Mouse (Mus musculus) urinary bladder, postnatal 36 days (tissue): ENCODE measurements around the gene Fndc8.
"Not testable (repeated sequence)": the region's sequence is repeated elsewhere in the genome, so short reads cannot be mapped to it uniquely, and the experiment has no call there.

ENCODE experiments used
- DNase-seq, 2 experiments: peaks; one replicate each; pipeline ENCODE4 v3.0.0; 2022; ENCODE audit warnings: low spot score in 2 of 2, mixed read lengths in 1 of 2

Fndc8 gene

DNA sequence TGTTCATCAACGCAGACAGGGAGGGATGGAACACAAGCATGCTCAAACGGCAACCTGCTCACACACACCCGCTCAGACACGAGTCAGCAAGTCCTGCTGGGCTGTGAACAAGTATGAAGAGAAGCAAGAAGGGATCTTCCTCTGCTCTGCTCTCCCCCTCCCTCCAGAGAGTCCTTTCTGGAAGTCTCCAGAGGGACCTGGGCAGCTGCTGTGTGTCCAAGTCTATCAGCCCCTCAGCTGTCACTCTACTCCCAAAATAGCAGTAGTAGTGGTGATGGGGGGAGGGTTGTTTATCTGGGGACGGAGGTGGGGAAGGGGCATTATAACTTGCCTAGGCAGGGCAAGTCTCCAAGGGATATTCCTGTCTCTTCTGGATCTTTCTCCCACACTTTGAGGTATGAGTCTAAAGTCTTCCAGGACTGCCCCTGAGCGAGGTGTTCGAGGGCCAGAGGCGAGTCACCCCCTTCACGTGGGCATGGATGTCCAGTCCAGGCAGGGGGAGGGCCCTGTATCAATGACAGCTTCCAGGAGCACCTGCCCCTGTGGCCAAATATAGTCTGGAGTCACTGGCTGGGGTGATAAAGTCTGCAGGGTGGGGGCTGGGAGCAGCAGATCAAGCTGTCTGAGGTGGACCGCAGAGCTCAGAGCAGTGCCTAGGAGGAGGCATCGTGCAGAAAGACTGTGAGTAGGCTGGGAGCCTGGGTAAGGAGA is 18.9 kb downstream of the Fndc8 start:
- no peak for DNase-seq

DNA sequence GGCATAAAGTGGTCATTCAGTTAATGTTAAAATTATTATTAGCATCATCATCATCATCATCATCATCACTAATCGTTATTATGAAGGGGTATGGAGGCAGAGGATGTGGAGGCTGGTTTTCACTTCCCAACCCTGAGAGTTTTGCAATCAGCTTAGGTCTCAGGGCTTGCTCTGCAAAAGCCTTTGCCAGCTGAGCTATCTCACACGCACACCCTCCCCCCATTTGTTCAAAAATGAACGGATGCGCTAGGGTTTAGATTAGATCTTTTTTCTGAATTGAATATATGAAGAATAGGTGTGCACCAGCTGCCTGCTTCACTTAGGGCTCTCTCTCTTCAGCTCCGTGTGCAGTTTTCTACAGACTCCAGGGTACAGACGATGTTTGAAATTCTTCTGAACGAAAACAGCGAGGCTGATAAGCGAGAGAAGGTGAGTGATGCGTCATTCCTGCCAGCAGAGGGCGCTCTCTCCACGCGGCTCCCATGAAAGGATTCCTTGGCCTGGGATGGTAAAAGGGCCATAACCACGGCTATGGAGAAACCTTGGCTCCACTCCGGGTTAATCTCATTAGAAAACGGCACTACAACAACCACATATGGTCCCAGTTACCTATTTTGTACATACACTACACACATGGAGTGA is 22.9 kb downstream of the Fndc8 start:
- DNase-seq = peak; percentile 50 to 75

DNA sequence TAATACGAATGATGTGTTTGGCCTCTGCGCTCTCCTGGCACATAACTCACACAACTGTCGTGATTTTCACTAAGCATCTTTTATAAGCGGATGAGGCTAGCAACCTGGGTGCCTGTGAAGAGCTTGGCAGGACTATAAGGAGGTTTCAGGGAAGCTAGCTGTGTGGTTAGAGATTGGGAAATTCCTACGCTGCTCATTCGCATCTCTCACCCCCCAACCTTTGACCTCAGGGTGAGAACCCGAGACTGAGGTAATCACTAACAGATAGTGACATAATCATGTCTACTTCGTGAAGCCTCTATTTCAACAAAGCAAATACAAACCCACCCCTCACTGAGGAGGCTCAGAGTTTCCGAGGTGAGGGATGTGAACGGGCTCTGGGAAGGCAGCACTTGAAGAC is 28.8 kb downstream of the Fndc8 start:
- DNase-seq = no peak

DNA sequence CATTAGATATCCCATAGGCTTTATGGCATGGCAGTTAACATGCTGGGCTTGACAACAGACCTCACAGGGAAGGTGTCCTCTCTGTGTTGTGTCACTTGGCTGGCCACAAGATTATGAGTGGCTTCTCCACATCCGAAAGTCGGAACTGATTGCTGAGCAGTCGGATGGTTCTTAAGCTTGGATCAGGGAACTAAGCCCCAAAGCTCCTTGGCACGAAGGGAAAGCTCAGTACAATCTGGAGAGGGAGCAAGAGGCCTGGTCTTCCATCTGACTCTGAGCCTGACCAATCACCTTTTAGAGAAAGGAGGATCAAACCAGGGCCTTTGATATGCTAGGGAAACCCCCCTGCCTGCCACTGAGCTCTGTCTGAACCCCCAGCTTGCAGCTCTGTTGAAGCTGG is 29.8 kb downstream of the Fndc8 start:
- DNase-seq = no peak

DNA sequence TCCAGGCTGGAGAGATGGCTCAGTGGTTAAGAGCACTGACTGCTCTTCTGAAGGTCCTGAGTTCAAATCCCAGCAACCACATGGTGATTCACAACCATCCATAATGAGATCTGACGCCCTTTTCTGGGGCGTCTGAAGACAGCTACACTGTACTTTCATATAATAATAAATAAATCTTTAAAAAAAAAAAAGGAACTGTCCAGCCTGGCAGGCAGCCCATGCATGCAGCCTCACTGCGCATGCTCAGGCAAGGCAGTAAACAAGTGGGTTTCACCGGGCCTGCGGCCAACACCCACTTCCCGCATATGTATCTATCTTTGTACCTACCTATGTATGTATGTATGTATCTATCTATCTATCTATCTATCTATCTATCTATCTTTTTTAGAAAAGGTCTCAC is 32.0 kb downstream of the Fndc8 start:
- not testable (repeated sequence) for DNase-seq

DNA sequence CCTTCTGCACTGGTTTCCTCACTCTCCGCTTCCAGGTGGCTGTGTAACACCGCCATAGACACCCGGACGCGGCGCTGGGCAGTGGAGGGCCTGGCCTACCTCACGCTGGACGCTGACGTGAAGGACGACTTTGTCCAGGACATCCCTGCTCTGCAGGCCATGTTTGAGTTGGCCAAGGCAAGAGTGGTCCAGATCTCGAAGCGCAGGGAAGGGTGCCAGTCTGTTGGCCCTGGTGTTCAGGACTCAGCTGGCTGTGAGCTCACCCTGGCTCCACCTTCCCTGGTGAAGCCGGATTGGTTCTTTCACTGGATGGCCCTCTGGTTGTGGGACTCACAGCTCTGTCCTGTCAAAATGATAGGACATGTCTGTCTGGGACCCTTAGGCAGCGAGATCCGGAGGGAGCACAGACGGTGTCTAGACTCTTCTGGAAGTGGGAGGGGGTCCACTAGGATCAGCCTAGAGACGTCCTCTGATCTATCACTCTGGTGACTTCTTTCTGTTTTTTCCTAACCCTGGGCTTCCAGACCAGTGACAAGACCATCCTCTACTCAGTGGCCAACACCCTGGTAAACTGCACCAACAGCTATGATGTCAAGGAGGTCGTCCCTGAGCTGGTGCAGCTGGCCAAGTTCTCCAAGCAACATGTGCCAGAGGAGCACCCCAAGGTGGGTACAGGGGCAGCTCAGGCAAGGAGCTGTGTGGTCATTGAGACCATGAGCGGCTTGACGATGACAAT is 37.1 kb downstream of the Fndc8 start:
- no peak for DNase-seq

DNA sequence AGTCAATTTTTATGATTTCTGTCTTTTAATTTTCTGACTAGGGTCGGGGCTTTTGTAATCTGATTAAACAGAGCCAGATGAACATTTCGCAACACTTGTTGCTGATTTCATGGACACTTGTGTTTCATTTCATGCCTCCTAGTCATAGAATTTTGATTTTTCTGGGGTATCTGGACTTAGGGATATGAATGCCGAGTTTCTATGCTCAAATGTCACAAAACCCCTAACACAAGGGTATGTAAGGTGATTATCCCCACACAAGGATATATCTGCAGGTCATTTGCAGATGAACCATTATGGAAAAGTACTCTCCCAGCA is 37.7 kb downstream of the Fndc8 start:
- DNase-seq = no peak

DNA sequence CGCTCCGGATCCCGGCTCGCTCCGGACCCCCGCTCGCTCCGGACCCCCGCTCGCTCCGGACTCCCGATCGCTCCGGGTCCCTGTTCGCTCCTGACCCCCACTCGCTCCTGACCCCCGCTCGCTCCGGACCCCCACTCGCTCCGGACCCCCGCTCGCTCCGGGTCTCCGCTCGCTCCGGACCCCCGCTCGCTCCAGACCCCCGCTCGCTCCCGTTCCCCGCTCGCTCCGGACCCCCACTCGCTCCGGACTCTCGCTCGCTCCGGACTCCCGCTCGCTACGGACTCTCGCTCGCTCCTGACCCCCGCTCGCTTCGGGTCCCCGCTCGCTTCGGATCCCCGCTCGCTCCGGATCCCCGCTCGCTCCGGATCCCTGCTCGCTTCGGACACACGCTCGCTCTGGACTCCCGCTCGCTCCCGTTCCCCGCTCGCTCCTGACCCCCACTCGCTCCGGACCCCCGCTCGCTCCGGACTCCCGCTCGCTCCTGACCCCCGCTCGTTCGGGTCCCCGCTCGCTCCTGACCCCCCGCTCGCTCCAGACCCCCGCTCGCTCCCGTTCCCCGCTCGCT is 38.5 kb downstream of the Fndc8 start:
- not testable (repeated sequence) for DNase-seq

DNA sequence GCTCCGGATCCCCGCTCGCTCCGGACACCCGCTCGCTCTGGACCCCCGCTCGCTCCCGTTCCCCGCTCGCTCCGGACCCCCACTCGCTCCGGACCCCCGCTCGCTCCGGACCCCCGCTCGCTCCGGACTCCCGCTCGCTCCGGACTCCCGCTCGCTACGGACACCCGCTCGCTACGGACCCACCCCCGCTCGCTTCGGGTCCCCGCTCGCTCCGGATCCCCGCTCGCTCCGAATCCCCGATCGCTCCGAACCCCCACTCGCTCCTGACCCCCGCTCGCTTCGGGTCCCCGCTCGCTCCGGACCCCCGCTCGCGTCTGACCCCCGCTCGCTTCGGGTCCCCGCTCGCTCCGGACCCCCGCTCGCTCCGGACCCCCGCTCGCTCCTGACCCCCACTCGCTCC is 39.2 kb downstream of the Fndc8 start:
- not testable (repeated sequence) for DNase-seq

DNA sequence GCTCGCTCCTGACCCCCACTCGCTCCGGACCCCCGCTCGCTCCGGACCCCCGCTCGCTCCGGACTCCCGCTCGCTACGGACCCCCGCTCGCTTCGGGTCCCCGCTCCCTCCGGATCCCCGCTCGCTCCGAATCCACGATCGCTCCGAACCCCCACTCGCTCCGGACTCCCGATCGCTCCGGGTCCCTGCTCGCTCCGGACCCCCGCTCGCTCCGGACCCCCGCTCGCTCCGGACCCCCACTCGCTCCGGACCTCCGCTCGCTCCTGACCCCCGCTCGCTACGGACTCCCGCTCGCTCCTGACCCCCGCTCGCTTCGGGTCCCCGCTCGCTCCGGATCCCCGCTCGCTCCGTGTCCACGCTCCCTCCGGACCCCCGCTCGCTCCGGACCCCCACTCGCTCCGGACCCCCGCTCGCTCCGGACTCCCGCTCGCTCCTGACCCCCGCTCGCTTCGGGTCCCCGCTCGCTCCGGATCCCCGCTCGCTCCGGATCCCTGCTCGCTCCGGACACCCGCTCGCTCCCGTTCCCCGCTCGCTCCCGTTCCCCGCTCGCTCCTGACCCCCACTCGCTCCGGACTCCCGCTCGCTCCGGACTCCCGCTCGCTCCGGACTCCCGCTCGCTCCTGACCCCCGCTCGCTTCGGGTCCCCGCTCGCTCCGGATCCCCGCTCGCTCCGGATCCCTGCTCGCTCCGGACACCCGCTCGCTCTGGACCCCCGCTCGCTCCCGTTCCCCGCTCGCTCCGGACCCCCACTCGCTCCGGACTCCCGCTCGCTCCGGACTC is 39.9 kb downstream of the Fndc8 start:
- DNase-seq = not testable (repeated sequence)

DNA sequence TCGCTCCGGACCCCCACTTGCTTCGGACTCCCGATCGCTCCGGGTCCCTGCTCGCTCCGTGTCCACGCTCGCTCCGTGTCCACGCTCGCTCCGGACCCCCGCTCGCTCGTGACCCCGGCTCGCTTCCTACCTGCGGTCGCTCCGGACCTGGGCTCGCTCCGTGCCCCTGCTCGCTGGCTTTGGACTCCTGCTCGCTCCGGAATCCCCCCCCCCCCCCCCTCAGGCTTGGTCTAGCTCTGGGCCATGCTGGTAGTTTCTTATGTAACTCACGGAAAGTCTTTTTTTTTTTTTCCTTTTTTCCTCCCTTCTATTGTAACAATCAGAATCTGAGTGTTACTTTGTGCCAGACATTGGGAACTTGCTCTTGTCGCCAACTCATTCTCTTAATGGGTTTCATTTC is 41.3 kb downstream of the Fndc8 start:
- DNase-seq = no peak

DNA sequence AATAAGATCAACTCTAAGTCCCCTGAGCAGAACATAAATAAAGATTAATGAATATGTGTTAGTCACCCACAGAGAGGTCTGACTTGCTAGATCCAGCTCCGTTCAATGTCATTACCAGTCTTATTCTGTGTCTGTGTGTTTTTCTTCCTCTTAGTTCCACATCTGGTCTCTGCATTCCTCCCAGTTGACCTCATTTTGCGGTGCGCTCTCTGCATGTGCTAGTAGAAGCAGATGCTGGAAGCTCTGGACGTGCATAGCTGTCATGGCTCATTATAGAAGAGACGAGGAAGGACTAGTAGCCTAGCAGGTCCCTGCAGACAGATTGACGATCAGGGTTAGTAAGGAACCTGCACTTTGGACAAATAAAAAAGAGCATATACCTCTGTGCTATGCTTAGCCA is 51.4 kb downstream of the Fndc8 start:
- DNase-seq = no peak

DNA sequence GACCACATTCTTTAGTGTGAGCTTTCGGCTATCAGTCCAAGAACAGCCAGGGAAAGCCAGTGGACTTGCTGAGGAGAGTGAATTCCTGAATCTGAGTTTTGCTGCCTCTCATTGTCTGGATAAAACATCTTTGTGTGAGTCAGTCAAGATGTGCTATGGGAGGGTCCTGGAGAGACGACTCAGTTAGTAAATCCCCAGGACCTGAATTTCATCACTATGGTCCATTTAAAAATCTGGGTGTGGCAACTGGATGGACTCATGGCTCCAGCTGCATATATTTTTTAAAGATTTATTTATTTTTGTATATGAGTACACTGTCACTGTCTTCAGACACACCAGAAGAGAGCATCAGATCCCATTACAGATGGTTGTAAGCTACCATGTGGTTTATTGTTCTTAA is 53.7 kb downstream of the Fndc8 start:
- no peak for DNase-seq

DNA sequence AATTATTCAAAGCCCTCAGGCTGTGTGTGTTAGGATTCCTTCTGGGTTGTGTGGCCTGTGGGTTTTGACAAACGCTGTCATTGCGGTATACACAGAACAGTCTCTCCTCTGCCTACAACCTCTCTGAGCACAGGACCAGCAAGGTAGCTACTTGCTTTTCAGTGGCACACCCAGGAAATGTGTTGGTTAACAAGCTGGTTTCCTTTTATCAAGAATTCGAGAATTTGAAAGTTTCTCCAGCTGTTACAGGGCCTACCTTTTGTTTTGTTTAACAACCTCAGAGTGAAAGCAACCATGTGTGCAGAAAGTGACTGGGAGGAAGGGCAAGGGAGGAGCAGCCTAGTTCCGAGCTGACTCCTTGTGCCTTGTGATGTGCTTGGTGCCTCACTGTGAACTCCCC is 55.5 kb downstream of the Fndc8 start:
- no peak for DNase-seq

DNA sequence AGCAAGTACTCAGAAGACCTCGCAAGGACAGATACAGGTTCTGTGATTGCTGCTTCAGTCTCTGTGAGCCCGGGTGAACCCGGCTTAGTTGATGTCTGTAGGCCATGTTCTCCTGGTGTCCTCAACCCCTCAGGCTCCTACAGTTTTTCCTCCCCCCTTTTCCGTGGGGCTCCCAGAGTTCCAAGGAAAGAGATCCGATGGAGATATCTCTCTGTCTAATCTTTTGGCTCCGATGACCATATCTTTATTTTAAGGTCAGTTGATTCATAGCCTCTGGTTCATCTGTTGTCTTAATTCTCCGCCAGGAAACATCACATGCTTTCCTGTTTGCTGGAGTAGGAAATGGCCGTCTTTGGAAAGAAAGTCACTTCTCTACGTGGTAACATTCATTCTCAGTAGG is 57.1 kb downstream of the Fndc8 start:
- DNase-seq = no peak
